Mouse (Mus musculus) limb, embryonic 10.5 days (tissue): ENCODE data around the gene Gm13279. TPM values are rescaled to one million over a fixed set of nuclear protein-coding genes. Genes with fewer than 3 reads are reported as not detected.
"Not testable (repeated sequence)": the region's sequence is repeated elsewhere in the genome, so short reads cannot be mapped to it uniquely, and the experiment has no call there.

Source experiments
- DNase-seq: peaks from one replicate; pipeline ENCODE4 v3.0.0-alpha.2; 2017; ENCODE audit warnings: low spot score
- H3K27ac ChIP-seq: fragments of 300-500 bp; sonication (generic); 2 replicates; pipeline ENCODE4 v1.5.1; 2016; ENCODE audit warnings: mild to moderate bottlenecking
- H3K27me3 ChIP-seq: fragments of 300-500 bp; sonication (generic); 2 replicates; pipeline ENCODE4 v1.6.1; 2016; ENCODE audit warnings: low read depth, mild to moderate bottlenecking; ENCODE audit not compliant: poor library complexity, severe bottlenecking
- H3K36me3 ChIP-seq: fragments of 300-500 bp; sonication (generic); 2 replicates; pipeline ENCODE4 v1.6.1; 2016; ENCODE audit warnings: mild to moderate bottlenecking, moderate library complexity
- H3K4me1 ChIP-seq: fragments of 300-500 bp; sonication (generic); 2 replicates; pipeline ENCODE4 v1.6.1; 2016
- H3K4me3 ChIP-seq: fragments of 300-500 bp; sonication (generic); 2 replicates; pipeline ENCODE4 v1.5.1; 2016; ENCODE audit warnings: mild to moderate bottlenecking, moderate library complexity
- H3K9me3 ChIP-seq: fragments of 300-500 bp; sonication (generic); replicated peaks from 2 replicates; pipeline ENCODE4 v1.6.1; 2016; ENCODE audit warnings: mild to moderate bottlenecking
- WGBS: fragments of 180-500 bp; shearing (Covaris S2); methylation state at CpG from one replicate; pipeline ENCODE4 v1.1.7; 2016; 5-methylcytosine and 5-hydroxymethylcytosine counted together
- polyA plus RNA-seq: library from polyadenylated mRNA; unstranded; fragments of >200 nt; fragmentation: Nextera tagmentation; extraction: Ambion mirVana; gene quantifications from 2 replicates; pipeline ENCODE4 v1.2.1, GENCODE M21; 2016

The Gm13279 gene
- polyA plus RNA-seq, 1 experiment from 2014 or later: not detected

GRCm38 (mm10) chr4:88815928-88816327 is 18.7 kb downstream of the Gm13279 start, which contains the start of gene Ifna7:
Ifna7 (plus strand) TSS chr4:88816228.
- 61% methylated on average over 3 of the region's 3 CpGs for WGBS
- DNase-seq: no peak
- no peaks in the 10 kb centered on the region for H3K9me3 ChIP-seq
- no peak within 1 kb of the TSS for H3K27ac ChIP-seq
- H3K36me3 ChIP-seq: no peaks in the 10 kb centered on the region
- H3K4me3 ChIP-seq: no peak within 1 kb of the TSS
- H3K4me1 ChIP-seq: no peaks in the 10 kb centered on the region
- no peaks in the 10 kb centered on the region for H3K27me3 ChIP-seq

GRCm38 (mm10) chr4:88819659-88820058 is 22.5 kb downstream of the Gm13279 start, which contains the start of gene Ifna11:
Ifna11 (plus strand) TSS chr4:88819959.
- DNase-seq: no peak
- Histone ChIP-seq H3K4me1 (no peaks in the 10 kb centered on the region), H3K36me3 (no peaks in the 10 kb centered on the region), H3K9me3 (no peaks in the 10 kb centered on the region), H3K4me3 (no peak within 1 kb of the TSS), H3K27me3 (no peaks in the 10 kb centered on the region), H3K27ac (no peak within 1 kb of the TSS)
- WGBS: 82% methylated on average over 1 of the region's 1 CpGs

GRCm38 (mm10) chr4:88822995-88823394 is 25.8 kb downstream of the Gm13279 start:
- Histone ChIP-seq H3K27ac (no peak overlapping the region), H3K9me3 (no peaks in the 10 kb centered on the region), H3K27me3 (no peaks in the 10 kb centered on the region), H3K36me3 (no peaks in the 10 kb centered on the region), H3K4me3 (no peak overlapping the region), H3K4me1 (no peaks in the 10 kb centered on the region)
- no peak for DNase-seq
- 28% methylated on average over 4 of the region's 4 CpGs for WGBS

DNA sequence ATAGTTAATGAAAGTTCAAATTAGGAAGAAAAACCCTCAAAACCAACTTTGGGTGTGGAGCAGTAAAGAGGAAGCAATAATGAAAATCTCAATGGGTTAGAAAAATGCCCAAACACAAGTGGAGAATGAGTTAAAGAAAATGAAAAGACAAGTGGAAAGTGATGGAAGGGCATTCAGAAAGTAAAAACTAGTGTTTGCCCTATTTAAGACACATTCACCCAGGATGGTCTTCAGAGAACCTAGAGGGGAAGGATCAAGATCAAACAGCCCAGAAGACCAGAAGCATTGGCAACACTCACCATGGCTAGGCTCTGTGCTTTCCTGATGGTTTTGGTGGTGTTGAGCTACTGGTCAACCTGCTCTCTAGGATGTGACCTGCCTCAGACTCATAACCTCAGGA is 29.9 kb downstream of the Gm13279 start, which contains the start of gene Ifna6:
TSS of gene Ifna6 (plus strand) at position 301 of the 400 bp plus-strand sequence.
- H3K27me3 ChIP-seq, H3K4me3 ChIP-seq, H3K27ac ChIP-seq, DNase-seq, H3K4me1 ChIP-seq, H3K36me3 ChIP-seq, H3K9me3 ChIP-seq: not testable (repeated sequence)

- DNase-seq: no peak
- Histone ChIP-seq H3K9me3 (no peaks in the 10 kb centered on the region), H3K4me1 (no peaks in the 10 kb centered on the region), H3K4me3 (no peak overlapping the region), H3K27me3 (no peaks in the 10 kb centered on the region), H3K36me3 (no peaks in the 10 kb centered on the region), H3K27ac (no peak overlapping the region)
- 33% methylated on average over 4 of the region's 4 CpGs for WGBS
These were observed 33.3 kb downstream of the Gm13279 start for GRCm38 (mm10) chr4:88830523-88830922.

- 85% methylated on average over 1 of the region's 1 CpGs for WGBS
- not testable (repeated sequence) for DNase-seq, H3K27me3 ChIP-seq, H3K27ac ChIP-seq, H3K4me3 ChIP-seq, H3K36me3 ChIP-seq, H3K4me1 ChIP-seq, H3K9me3 ChIP-seq
These were observed 38.0 kb downstream of the Gm13279 start, which contains the start of gene Ifna5 for GRCm38 (mm10) chr4:88835225-88835624. Ifna5 (plus strand) TSS chr4:88835525.

DNA sequence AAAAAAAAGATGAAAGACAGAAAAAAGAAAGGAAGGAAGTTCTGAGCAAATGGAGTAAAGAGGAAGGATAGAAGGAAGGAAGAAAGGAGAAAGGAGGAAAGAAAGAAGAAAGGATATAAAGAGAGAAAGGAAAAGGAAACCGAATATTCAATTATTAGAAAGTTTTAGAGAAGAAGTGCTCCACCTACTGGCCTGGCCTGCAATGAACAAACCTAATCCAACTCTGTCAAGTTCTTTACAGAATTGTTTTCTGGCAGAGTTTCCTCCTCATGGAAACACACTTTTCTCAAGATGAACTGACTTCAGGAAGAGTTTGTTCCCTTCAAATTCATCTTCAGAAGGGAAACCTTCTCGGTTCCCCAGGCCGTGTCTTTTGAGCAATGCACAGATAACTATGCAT is 41.6 kb downstream of the Gm13279 start:
- H3K27me3 ChIP-seq: no peaks in the 10 kb centered on the region
- no peak overlapping the region for H3K4me3 ChIP-seq
- H3K4me1 ChIP-seq: no peaks in the 10 kb centered on the region
- H3K27ac ChIP-seq: no peak overlapping the region
- no peaks in the 10 kb centered on the region for H3K9me3 ChIP-seq
- 50% methylated on average over 3 of the region's 3 CpGs for WGBS
- DNase-seq: no peak
- H3K36me3 ChIP-seq: no peaks in the 10 kb centered on the region

- Histone ChIP-seq H3K27ac (no peak overlapping the region), H3K27me3 (no peaks in the 10 kb centered on the region), H3K4me1 (no peaks in the 10 kb centered on the region), H3K36me3 (no peaks in the 10 kb centered on the region), H3K9me3 (no peaks in the 10 kb centered on the region), H3K4me3 (no peak overlapping the region)
- no peak for DNase-seq
- 92% methylated on average over 3 of the region's 3 CpGs for WGBS
These were observed 42.9 kb downstream of the Gm13279 start for GRCm38 (mm10) chr4:88840058-88840457.

DNA sequence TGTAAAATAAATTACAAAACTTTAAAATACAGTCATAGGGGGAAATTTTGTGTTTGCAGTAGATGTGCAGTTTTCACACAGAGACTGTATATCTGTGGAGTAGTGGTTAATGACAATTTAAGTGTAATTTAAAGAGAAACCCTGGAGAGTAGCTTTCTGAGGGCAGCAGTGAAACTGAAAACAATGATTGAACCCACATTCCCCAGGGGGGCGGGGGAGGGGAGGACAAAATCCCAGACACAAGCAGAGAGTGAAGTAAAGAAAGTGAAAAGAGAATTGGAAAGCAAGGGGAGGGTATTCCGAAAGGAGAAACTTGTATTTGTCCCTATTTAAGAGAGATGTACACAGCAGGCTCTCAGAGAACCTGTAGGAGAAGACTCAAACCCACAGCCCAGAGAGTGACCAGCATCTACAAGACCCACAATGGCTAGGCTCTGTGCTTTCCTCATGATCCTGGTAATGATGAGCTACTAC is 44.3 kb downstream of the Gm13279 start, which contains the start of gene Ifna4:
TSS of gene Ifna4 (plus strand) at position 424 of the 474 bp plus-strand sequence.
- Histone ChIP-seq H3K27me3 (no peaks in the 10 kb centered on the region), H3K4me3 (no peak within 1 kb of the TSS), H3K4me1 (no peaks in the 10 kb centered on the region), H3K9me3 (no peaks in the 10 kb centered on the region), H3K36me3 (no peaks in the 10 kb centered on the region), H3K27ac (no peak within 1 kb of the TSS)
- 65% methylated on average over 2 of the region's 2 CpGs for WGBS
- no peak for DNase-seq

DNA sequence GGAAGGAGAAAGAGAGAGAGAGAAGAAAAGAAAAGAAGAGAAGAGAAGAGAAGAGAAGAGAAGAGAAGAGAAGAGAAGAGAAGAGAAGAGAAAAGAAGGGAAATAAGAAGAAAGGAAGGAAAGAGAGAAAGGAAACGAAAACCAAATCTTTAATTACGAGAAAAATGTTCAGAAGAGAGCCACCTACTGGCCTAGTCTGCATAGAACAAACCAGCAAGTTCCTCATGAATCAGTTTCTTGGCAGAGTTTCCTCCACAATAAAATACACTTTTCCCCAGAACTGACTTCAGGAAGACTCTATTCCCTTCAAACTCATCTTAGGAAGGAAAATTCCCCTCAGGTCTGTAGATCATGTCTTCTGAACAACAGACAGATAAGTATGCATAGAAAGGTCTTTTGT is 48.1 kb downstream of the Gm13279 start:
- Histone ChIP-seq H3K4me3 (no peak overlapping the region), H3K4me1 (no peaks in the 10 kb centered on the region), H3K36me3 (no peaks in the 10 kb centered on the region), H3K9me3 (no peaks in the 10 kb centered on the region), H3K27ac (no peak overlapping the region), H3K27me3 (no peaks in the 10 kb centered on the region)
- 46% methylated on average over 2 of the region's 2 CpGs for WGBS
- no peak for DNase-seq

Other genes starting within 250 kb of the Gm13279 start
- not detected in 2 replicates for gene Ifna15, start 239.2 kb upstream of the Gm13279 start, polyA plus RNA-seq
- gene Ifna14, start 225.6 kb upstream of the Gm13279 start, polyA plus RNA-seq: not detected in 2 replicates
- gene Ifna9, start 205.0 kb upstream of the Gm13279 start, polyA plus RNA-seq: not detected in 2 replicates
- gene Ifna12, start 194.0 kb upstream of the Gm13279 start, polyA plus RNA-seq: not detected in 2 replicates
- gene C87499, start 163.0 kb upstream of the Gm13279 start, polyA plus RNA-seq: not detected in 2 replicates
- 0.24 TPM in 1 of 2 replicates, not detected in the other for gene Ifna13, start 152.9 kb upstream of the Gm13279 start, polyA plus RNA-seq
- gene Ifna16, start 120.5 kb upstream of the Gm13279 start, polyA plus RNA-seq: not detected in 2 replicates
- gene Ifna2, start 113.5 kb upstream of the Gm13279 start, polyA plus RNA-seq: not detected in 2 replicates
- not detected in 2 replicates for gene Ifnab, start 106.0 kb upstream of the Gm13279 start, polyA plus RNA-seq
- gene Gm26566, start 75.6 kb upstream of the Gm13279 start, polyA plus RNA-seq: 1.1 and 1.5 TPM in 2 replicates
- 82.7 and 106 TPM in 2 replicates for gene Klhl9, start 74.9 kb upstream of the Gm13279 start, polyA plus RNA-seq
- gene Gm13271, start 42.5 kb upstream of the Gm13279 start, polyA plus RNA-seq: 0.33 TPM in 1 of 2 replicates, not detected in the other
- 0.40 and 0.54 TPM in 2 replicates for gene Gm13283, start 37.3 kb upstream of the Gm13279 start, polyA plus RNA-seq
- gene Gm13290, start 23.6 kb upstream of the Gm13279 start, polyA plus RNA-seq: 0.74 and 0.94 TPM in 2 replicates
- gene Gm13289, start 20.5 kb upstream of the Gm13279 start, polyA plus RNA-seq: not detected in 2 replicates
- not detected in 2 replicates for gene Gm13272, start 17.5 kb upstream of the Gm13279 start, polyA plus RNA-seq
- gene Ifnz, start 15.3 kb upstream of the Gm13279 start, polyA plus RNA-seq: 0.16 and 0.39 TPM in 2 replicates
- not detected in 2 replicates for gene Gm13276, start 11.7 kb upstream of the Gm13279 start, polyA plus RNA-seq
- gene Gm13277, start 8.8 kb upstream of the Gm13279 start, polyA plus RNA-seq: not detected in 2 replicates
- not detected in 2 replicates for gene Gm13278, start 5.8 kb upstream of the Gm13279 start, polyA plus RNA-seq
- gene Gm13275, start 2.9 kb upstream of the Gm13279 start, polyA plus RNA-seq: not detected in 2 replicates
- gene Gm13285, start 2.3 kb downstream of the Gm13279 start, polyA plus RNA-seq: 0.28 and 0.48 TPM in 2 replicates
- not detected in 2 replicates for gene Gm13287, start 5.9 kb downstream of the Gm13279 start, polyA plus RNA-seq
- gene Gm13288, start 8.1 kb downstream of the Gm13279 start, polyA plus RNA-seq: 0.15 TPM in 1 of 2 replicates, not detected in the other
- not detected in 2 replicates for gene Ifna7, start 18.8 kb downstream of the Gm13279 start, polyA plus RNA-seq
- not detected in 2 replicates for gene Ifna11, start 22.6 kb downstream of the Gm13279 start, polyA plus RNA-seq
- not detected in 2 replicates for gene Ifna6, start 30.0 kb downstream of the Gm13279 start, polyA plus RNA-seq
- gene Ifna5, start 38.1 kb downstream of the Gm13279 start, polyA plus RNA-seq: not detected in 2 replicates
- not detected in 2 replicates for gene Ifna4, start 44.5 kb downstream of the Gm13279 start, polyA plus RNA-seq
- not detected in 2 replicates for gene Ifna1, start 52.7 kb downstream of the Gm13279 start, polyA plus RNA-seq
- gene Ifne, start 82.8 kb downstream of the Gm13279 start, polyA plus RNA-seq: not detected in 2 replicates